ENCODE assay signal across 10 mouse cellular contexts in the genomic region with DNA sequence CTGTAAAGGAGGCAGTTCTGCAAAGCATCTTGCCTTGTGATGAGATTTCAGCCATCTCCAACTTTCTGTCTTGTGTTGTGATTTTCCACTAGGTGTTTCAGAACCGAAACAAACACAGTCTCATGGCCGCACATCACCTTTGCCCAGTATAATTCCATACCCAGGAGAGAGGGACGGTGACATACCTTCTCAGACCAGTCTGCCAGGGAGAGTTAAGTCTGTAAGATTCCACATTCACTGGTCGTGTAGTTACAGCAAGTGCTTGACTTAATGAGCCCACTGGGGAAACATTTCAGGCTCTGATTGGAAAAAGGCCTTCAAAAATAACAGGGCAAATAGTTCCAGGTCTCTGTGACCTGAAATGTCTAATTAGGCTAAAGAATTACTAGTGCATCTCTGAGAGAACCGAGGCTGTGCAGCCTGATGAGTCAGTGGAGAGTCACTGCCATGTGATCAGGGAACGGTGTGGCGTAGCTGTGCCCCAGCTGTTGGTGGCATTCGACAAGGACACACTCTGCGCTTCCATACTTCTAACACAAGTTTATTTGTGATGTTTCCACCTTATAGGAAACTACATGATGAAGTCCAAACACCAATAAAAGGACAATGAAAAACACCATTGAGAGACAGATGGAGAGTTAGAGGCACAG. TPM values are rescaled to one million over a fixed set of nuclear protein-coding genes. Genes with fewer than 3 reads are reported as not detected.
DNase-seq lines count a peak whose midpoint lies in the region; ATAC-seq lines count a peak whose summit lies in the region.
"Had no signal": no experiment of that assay in that cellular context is flagged by ENCODE, and none has a peak within 500 bp of the region (broad histone marks: within the 10 kb centered on the region; RNA-seq: fewer than 3 reads in every experiment).

No protein-coding gene starts in this region.

- no peaks in the 10 kb centered on the region for H3K4me1 ChIP-seq in neural tube, embryonic 12.5 days
- H3K4me1 ChIP-seq in hindbrain, embryonic 13.5 days (replicated peaks), result 0 out of 2 replicates have a peak, but pooled peaks cover under 1% of the 10 kb centered on the region
- H3K4me1 ChIP-seq in neural tube, embryonic 14.5 days (ENCODE audit: control insufficient read depth, insufficient read depth, low read length), result no peaks in the 10 kb centered on the region

- peak; percentile 70; the same call in 1 of the 2 replicates for ATAC-seq in neural tube, embryonic 12.5 days (ENCODE audit: low FRiP score, low read depth)
- peak; percentile 68 for ATAC-seq in hindbrain, embryonic 13.5 days (ENCODE audit: low FRiP score)
- ATAC-seq in neural tube, embryonic 14.5 days (ENCODE audit: low read depth), result peak; percentile 52

- DNase-seq in neural tube, embryonic 10.5 days (ENCODE audit: extremely low spot score, low spot score), result no peak
- DNase-seq in adrenal gland, postnatal 25 days, result peak; percentile 37
- no peak for DNase-seq in urinary bladder, postnatal 4 days (ENCODE audit: low spot score in 2 of 2)
- no peak for DNase-seq in urinary bladder, postnatal 25 days (ENCODE audit: low spot score)
- DNase-seq in spleen, postnatal 14 days (ENCODE audit: low spot score in 2 of 2), result no peak

- H3K4me2 ChIP-seq in neural tube, embryonic 12.5 days (replicated peaks), result no peak overlapping the region
- H3K4me2 ChIP-seq in hindbrain, embryonic 13.5 days, result 0 out of 2 replicates have a peak overlapping the region, but pooled peaks have one; percentile 10
- no peak overlapping the region for H3K4me2 ChIP-seq in neural tube, embryonic 14.5 days (ENCODE audit: low read depth, low read length)

- no peak overlapping the region for H3K4me3 ChIP-seq in neural tube, embryonic 12.5 days
- no peak overlapping the region for H3K4me3 ChIP-seq in hindbrain, embryonic 13.5 days
- no peak overlapping the region for H3K4me3 ChIP-seq in neural tube, embryonic 14.5 days (ENCODE audit: low read depth, low read length)

- H3K36me3 ChIP-seq in neural tube, embryonic 12.5 days, result no peaks in the 10 kb centered on the region
- no peaks in the 10 kb centered on the region for H3K36me3 ChIP-seq in hindbrain, embryonic 13.5 days
- no peaks in the 10 kb centered on the region for H3K36me3 ChIP-seq in neural tube, embryonic 14.5 days (ENCODE audit: control insufficient read depth, insufficient read depth, low read length)

- no peak overlapping the region for H3K9ac ChIP-seq in neural tube, embryonic 12.5 days
- H3K9ac ChIP-seq in hindbrain, embryonic 13.5 days, result no peak overlapping the region
- no peak overlapping the region for H3K9ac ChIP-seq in neural tube, embryonic 14.5 days (replicated peaks; ENCODE audit: low read depth, low read length)
- H3K9ac ChIP-seq: liver, postnatal 0 days had no signal

- 76% methylated on average over 9 of the region's 9 CpGs for WGBS in neural tube, embryonic 12.5 days
- 77% methylated on average over 9 of the region's 9 CpGs for WGBS in hindbrain, embryonic 13.5 days
- WGBS in neural tube, embryonic 14.5 days, result 66% methylated on average over 9 of the region's 9 CpGs

- no peaks in the 10 kb centered on the region for H3K9me3 ChIP-seq in neural tube, embryonic 12.5 days
- no peaks in the 10 kb centered on the region for H3K9me3 ChIP-seq in hindbrain, embryonic 13.5 days
- no peaks in the 10 kb centered on the region for H3K9me3 ChIP-seq in neural tube, embryonic 14.5 days (ENCODE audit: control insufficient read depth, low read length)

- H3K27me3 ChIP-seq in neural tube, embryonic 12.5 days (replicated peaks), result no peaks in the 10 kb centered on the region
- H3K27me3 ChIP-seq in hindbrain, embryonic 13.5 days, result no peaks in the 10 kb centered on the region
- H3K27me3 ChIP-seq in neural tube, embryonic 14.5 days (ENCODE audit: control insufficient read depth, insufficient read depth, low read length), result no peaks in the 10 kb centered on the region

- no peak overlapping the region for H3K27ac ChIP-seq in neural tube, embryonic 12.5 days
- H3K27ac ChIP-seq in hindbrain, embryonic 13.5 days, result no peak overlapping the region
- H3K27ac ChIP-seq in neural tube, embryonic 14.5 days (ENCODE audit: low read depth, low read length), result no peak overlapping the region

RNA-seq across cellular contexts. Expression of a gene that starts 43.9 kb away (rescaled TPM):
- 2.2 and 2.4 TPM in 2 replicates for polyA plus RNA-seq in neural tube, embryonic 12.5 days (2016; fragmentation: Nextera tagmentation; extraction: Ambion mirVana)
- 13.9 and 17.2 TPM in 2 replicates for total RNA-seq in adrenal gland, postnatal 25 days (2021)
- polyA plus RNA-seq in hindbrain, embryonic 13.5 days (2015; fragmentation: Nextera tagmentation; extraction: Ambion mirVana), result 1.1 and 1.4 TPM in 2 replicates
- polyA plus RNA-seq in neural tube, embryonic 14.5 days (2014; fragmentation: Nextera tagmentation; extraction: Ambion mirVana), result 1.2 and 1.4 TPM in 2 replicates
- polyA plus RNA-seq: activated CD4-positive, CD25-positive, alpha-beta regulatory T cell, adult 4 months had no signal
